30 mouse cellular contexts compared by ENCODE assay signal in the genomic region with DNA sequence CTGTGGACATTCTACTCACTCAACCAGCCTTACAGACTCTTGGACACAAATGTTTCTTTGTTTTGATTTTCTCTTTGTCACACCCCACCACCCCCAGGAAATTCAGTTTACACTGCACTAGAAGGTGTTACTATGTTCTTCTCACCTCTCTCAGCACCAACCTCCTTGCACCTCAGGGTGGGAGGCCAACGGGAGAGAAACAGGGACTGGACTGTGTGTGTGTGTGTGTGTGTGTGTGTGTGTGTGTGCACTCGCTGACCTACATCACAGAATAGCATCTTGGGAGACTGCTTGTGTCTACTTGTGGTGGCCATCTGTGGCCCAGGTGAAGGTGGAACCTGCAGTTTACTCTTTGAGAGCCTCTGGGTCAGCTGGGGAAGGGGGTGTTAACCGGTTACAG. TPM values are rescaled to one million over a fixed set of nuclear protein-coding genes. Genes with fewer than 3 reads are reported as not detected.
"Had no signal": no experiment of that assay in that cellular context is flagged by ENCODE, and none has a peak within 500 bp of the region (broad histone marks: within the 10 kb centered on the region; RNA-seq: fewer than 3 reads in every experiment).

No protein-coding gene starts in this region.

- DNase-seq: heart, postnatal 10 days; heart, postnatal 14 days; heart, postnatal 36 days; heart, postnatal 4 days; kidney, adult 11 months; kidney, adult 18-20 months; kidney, adult 2 months; kidney, adult 8-10 months; kidney, adult 9 months; kidney, postnatal 10 days; kidney, postnatal 14 days; kidney, postnatal 25 days; kidney, postnatal 36 days; kidney, postnatal 4 days; layer of hippocampus, adult 9-11 months; layer of hippocampus, postnatal 36 days had no signal

- ATAC-seq: hindbrain, embryonic 16.5 days; hindbrain, postnatal 0 days; inflammation-experienced regulatory T-cells, adult 6 months; intestine, embryonic 15.5 days; intestine, embryonic 16.5 days; intestine, postnatal 0 days had no signal

RNA-seq across cellular contexts. Expression of a gene that starts 24.0 kb away (rescaled TPM):
- total RNA-seq: heart, postnatal 10 days; heart, postnatal 14 days; heart, postnatal 25 days; heart, postnatal 36 days; heart, postnatal 4 days; hematopoietic stem cell, adult 5-6 weeks; hindbrain, postnatal 0 days; layer of hippocampus, adult 2 months; layer of hippocampus, adult 8-10 months; layer of hippocampus, postnatal 10 days; layer of hippocampus, postnatal 14 days; layer of hippocampus, postnatal 25 days; layer of hippocampus, postnatal 36 days; left cerebral cortex, adult 18-20 months had no signal

RNA-seq across cellular contexts. Expression of a gene that starts 43.6 kb away (rescaled TPM):
- total RNA-seq: heart, postnatal 10 days; heart, postnatal 25 days; heart, postnatal 36 days; heart, postnatal 4 days; hematopoietic stem cell, adult 5-6 weeks; hindbrain, postnatal 0 days had no signal
